14 mouse cellular contexts compared by ENCODE assay signal in the genomic region with DNA sequence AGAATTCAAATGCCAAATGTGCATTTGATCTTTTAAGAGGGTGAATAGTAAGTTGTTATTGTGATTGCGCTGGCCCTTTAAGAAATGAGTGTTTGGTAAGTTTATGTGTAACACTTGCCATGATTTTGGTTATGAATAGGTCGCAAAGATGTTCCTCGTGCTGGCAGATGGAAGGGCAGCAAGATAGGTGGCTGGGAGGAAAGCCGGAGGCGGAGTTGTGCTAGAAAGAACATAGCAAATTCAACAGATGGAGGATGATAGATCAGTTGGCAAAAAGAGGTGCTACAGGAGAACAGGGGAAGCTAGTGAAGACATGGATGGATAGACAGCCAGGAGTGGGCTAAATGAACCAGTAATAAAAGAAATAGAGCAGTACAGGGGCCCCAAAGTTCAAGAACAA.
DNase-seq lines count a peak whose midpoint lies in the region.
"Had no signal": no experiment of that assay in that cellular context is flagged by ENCODE, and none has a peak within 500 bp of the region (broad histone marks: within the 10 kb centered on the region; RNA-seq: fewer than 3 reads in every experiment).

No protein-coding gene starts in this region.

- DNase-seq in cerebellum, adult 11-12 months, result peak; percentile 86
- peak; percentile 92 for DNase-seq in cerebellum, adult 9-10 months
- peak; percentile 67 for DNase-seq in layer of hippocampus, adult 9-10 months (ENCODE audit: low spot score)
- DNase-seq in left cerebral cortex, postnatal 4 days, result peak; percentile 43
- no peak for DNase-seq in spleen, adult 18-20 months
- DNase-seq in embryonic facial prominence, embryonic 10.5 days (ENCODE audit: low spot score), result no peak
- DNase-seq in gastrocnemius, postnatal 10 days, result no peak
- DNase-seq: adrenal gland, postnatal 36 days; kidney, adult 18-20 months; kidney, postnatal 36 days; midbrain, embryonic 14.5 days had no signal

- H3K27me3 ChIP-seq in embryonic facial prominence, embryonic 10.5 days (replicated peaks; ENCODE audit: low read depth, poor library complexity, severe bottlenecking), result no peaks in the 10 kb centered on the region
- H3K27me3 ChIP-seq: hindbrain, embryonic 15.5 days; limb, embryonic 13.5 days had no signal

- H3K9me3 ChIP-seq in embryonic facial prominence, embryonic 10.5 days, result no peaks in the 10 kb centered on the region
- H3K9me3 ChIP-seq: hindbrain, embryonic 15.5 days; limb, embryonic 13.5 days had no signal

- H3K36me3 ChIP-seq in embryonic facial prominence, embryonic 10.5 days (replicated peaks), result no peaks in the 10 kb centered on the region
- H3K36me3 ChIP-seq: hindbrain, embryonic 15.5 days; limb, embryonic 13.5 days had no signal

- intact Hi-C loops in left cerebral cortex, postnatal 4 days (cut with DNase I), result no loop called here

- H3K4me3 ChIP-seq in embryonic facial prominence, embryonic 10.5 days, result no peak overlapping the region
- H3K4me3 ChIP-seq: hindbrain, embryonic 15.5 days; limb, embryonic 13.5 days had no signal

- H3K27ac ChIP-seq in embryonic facial prominence, embryonic 10.5 days (replicated peaks), result no peak overlapping the region
- H3K27ac ChIP-seq: hindbrain, embryonic 15.5 days; limb, embryonic 13.5 days; macrophage had no signal

- H3K4me1 ChIP-seq in embryonic facial prominence, embryonic 10.5 days, result peaks cover 5% of the 10 kb centered on the region; the same call in 1 of the 2 replicates
- H3K4me1 ChIP-seq: limb, embryonic 13.5 days had no signal

- 91% methylated on average over 5 of the region's 5 CpGs for WGBS in embryonic facial prominence, embryonic 10.5 days

Comparison
In these comparisons a context has a peak if more than half of its experiments do, and no peak if none do; other contexts are left out.
1. DNase-seq: peak in cerebellum, adult 11-12 months (single experiment), cerebellum, adult 9-10 months (single experiment), layer of hippocampus, adult 9-10 months (single experiment) and left cerebral cortex, postnatal 4 days (single experiment); none in spleen, adult 18-20 months (0 of 2), embryonic facial prominence, embryonic 10.5 days (single experiment) and gastrocnemius, postnatal 10 days (single experiment).